Mouse (Mus musculus): ENCODE results near the gene Gabarapl2.

GRCm38 (mm10) chr8:111905500-111906121 lies 34.9 kb upstream of the Gabarapl2 start:
- TF ChIP-seq CTCF (IDR thresholded peaks at IDR 0.05; ENCODE audit: control insufficient read depth, insufficient read depth, insufficient read length) (no peak), MYOG (IDR thresholded peaks at IDR 0.05; ENCODE audit: control insufficient read depth, extremely low read depth, insufficient read length) (no peak)
